Mouse (Mus musculus) E14TG2a.4 (cell line): Measurements from ENCODE around the gene Cage1.

ENCODE experiments used
- CTCF ChIP-seq: conservative IDR thresholded peaks from 2 replicates; pipeline ENCODE4 v1.5.1; 2014; ENCODE audit warnings: low read length
- POU5F1 ChIP-seq: IDR thresholded peaks from 2 replicates; pipeline ENCODE4 v1.6.1; 2014; ENCODE audit warnings: low read length, borderline replicate concordance

GRCm38 (mm10) chr13:37969337-37969736, 67.5 kb downstream of the Cage1 start:
- TF ChIP-seq CTCF (peak; percentile 94), POU5F1 (no peak)
